Mouse (Mus musculus) intestine, embryonic 14.5 days (tissue): Measurements from ENCODE around the gene Cntn4. TPM values are rescaled to one million over a fixed set of nuclear protein-coding genes. Genes with fewer than 3 reads are reported as not detected.

Source experiments
- ATAC-seq: fragments of 200-750 bp; cut with Nextera tagmentation; replicated peaks from 2 replicates; pipeline ENCODE4 v1.8.0; 2017; ENCODE audit warnings: low read depth, moderate number of reproducible peaks, moderate TSS enrichment, moderate library complexity; ENCODE audit not compliant: low FRiP score, low TSS enrichment
- DNase-seq: peaks from one replicate; pipeline ENCODE4 v3.0.0-alpha.2; 2018; ENCODE audit warnings: low spot score
- H3K27ac ChIP-seq: fragments of 300-500 bp; sonication (generic); 2 replicates; pipeline ENCODE4 v1.5.1; 2014; ENCODE audit warnings: low read depth, mild to moderate bottlenecking, control low read depth
- H3K27me3 ChIP-seq: fragments of 300-500 bp; sonication (generic); replicated peaks from 2 replicates; pipeline ENCODE4 v1.6.1; 2014; ENCODE audit warnings: low read length, control low read depth; ENCODE audit not compliant: control insufficient read depth, insufficient read depth
- H3K36me3 ChIP-seq: fragments of 300-500 bp; sonication (generic); 2 replicates; pipeline ENCODE4 v1.6.1; 2014; ENCODE audit warnings: low read length, control low read depth; ENCODE audit not compliant: control insufficient read depth, insufficient read depth
- H3K4me1 ChIP-seq: fragments of 300-500 bp; sonication (generic); replicated peaks from 2 replicates; pipeline ENCODE4 v1.6.1; 2014; ENCODE audit warnings: low read length, control low read depth, mixed read lengths; ENCODE audit not compliant: control insufficient read depth, insufficient read depth
- H3K4me2 ChIP-seq: fragments of 300-500 bp; sonication (generic); 2 replicates; pipeline ENCODE4 v1.6.1; 2014; ENCODE audit warnings: low read length
- H3K4me3 ChIP-seq: fragments of 300-500 bp; sonication (generic); 2 replicates; pipeline ENCODE4 v1.5.1; 2014; ENCODE audit warnings: low read depth, low read length, control low read depth, mixed read lengths
- H3K9ac ChIP-seq: fragments of 300-500 bp; sonication (generic); 2 replicates; pipeline ENCODE4 v1.6.1; 2014; ENCODE audit warnings: mild to moderate bottlenecking, low read length
- H3K9me3 ChIP-seq: fragments of 300-500 bp; sonication (generic); 2 replicates; pipeline ENCODE4 v1.6.1; 2016; ENCODE audit warnings: low read length, control low read depth; ENCODE audit not compliant: control insufficient read depth
- WGBS: fragments of 180-500 bp; shearing (Covaris S2); extraction: QIAGEN DNeasy Blood & Tissue Kit; methylation state at CpG from one replicate; pipeline ENCODE4 v1.1.7; 2014; 5-methylcytosine and 5-hydroxymethylcytosine counted together
- polyA plus RNA-seq: library from polyadenylated mRNA; unstranded; fragments of >200 nt; fragmentation: Nextera tagmentation; extraction: Ambion mirVana; gene quantifications from 2 replicates; pipeline ENCODE4 v1.2.1, GENCODE M21; 2014

Gene Cntn4
- polyA plus RNA-seq, 1 experiment from 2014 or later, result 0.26 TPM

DNA sequence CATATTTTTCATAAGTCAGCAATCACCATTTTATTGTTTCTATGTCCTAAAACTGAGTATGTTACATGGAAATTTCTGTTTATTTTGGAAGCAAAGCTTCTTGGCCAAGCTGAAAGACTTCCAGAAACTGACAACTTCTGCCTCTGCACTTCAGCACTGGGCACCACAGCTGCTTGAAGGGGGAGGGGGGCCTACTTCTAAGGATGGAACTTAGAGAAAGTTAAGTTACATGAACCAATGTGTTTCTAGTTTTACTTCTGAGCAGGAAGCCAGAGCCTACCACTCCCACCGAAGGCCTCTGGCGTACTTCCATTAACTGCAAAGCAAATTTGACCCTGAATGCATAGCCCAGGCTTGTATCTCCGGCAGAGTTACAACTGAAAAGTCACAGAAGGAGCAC, 749.2 kb downstream of the Cntn4 start:
- ATAC-seq (no peak), DNase-seq (no peak)
- no peaks in the 10 kb centered on the region for H3K9me3 ChIP-seq
- no peaks in the 10 kb centered on the region for H3K36me3 ChIP-seq
- H3K4me3 ChIP-seq, result no peak overlapping the region
- H3K27me3 ChIP-seq, result no peaks in the 10 kb centered on the region
- H3K9ac ChIP-seq, result no peak overlapping the region
- WGBS, result 80% methylated on average over 3 of the region's 3 CpGs
- no peak overlapping the region for H3K4me2 ChIP-seq
- no peaks in the 10 kb centered on the region for H3K4me1 ChIP-seq
- no peak overlapping the region for H3K27ac ChIP-seq

DNA sequence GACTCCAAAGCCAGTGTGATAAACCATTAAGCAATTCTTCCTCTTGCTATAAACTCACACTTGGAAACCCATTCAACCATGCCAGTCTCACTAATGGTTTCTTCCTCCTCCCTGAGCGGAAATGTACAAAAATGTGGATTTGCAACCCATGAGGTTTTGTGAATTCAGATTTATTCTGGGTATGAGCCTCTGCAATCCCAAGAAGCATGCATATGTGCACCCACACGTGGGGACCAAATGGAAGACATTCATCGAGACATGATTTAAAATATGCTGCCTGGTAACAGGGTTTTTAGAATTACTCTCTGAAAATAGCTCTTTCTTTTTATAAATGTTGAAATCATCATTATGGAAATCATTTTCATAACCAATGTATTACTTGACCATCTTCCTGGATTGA, 754.0 kb downstream of the Cntn4 start:
- DNase-seq (no peak), ATAC-seq (no peak)
- Histone ChIP-seq H3K36me3 (no peaks in the 10 kb centered on the region), H3K4me2 (no peak overlapping the region), H3K27me3 (no peaks in the 10 kb centered on the region), H3K9ac (no peak overlapping the region), H3K4me3 (no peak overlapping the region), H3K9me3 (no peaks in the 10 kb centered on the region), H3K27ac (no peak overlapping the region), H3K4me1 (no peaks in the 10 kb centered on the region)
- WGBS, result 92% methylated on average over 3 of the region's 3 CpGs

DNA sequence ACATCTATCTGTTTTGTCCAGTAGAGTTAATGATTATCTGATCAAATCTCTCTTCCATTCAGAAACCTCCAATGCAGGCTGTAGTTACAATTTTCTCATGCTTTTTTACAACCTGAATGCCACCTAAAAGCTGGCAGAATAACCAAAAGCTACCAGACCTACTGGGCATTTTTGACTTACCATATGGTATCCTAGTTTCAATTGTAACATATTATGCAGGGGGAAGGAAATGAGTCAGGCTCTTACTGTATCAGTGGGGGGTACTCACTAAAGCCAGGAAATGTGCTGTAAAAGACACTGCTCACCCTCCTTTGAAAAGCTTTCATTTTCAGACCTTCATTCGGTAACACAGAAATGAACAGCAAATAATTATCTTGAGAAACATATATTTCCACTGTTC, 763.3 kb downstream of the Cntn4 start:
- Histone ChIP-seq H3K9ac (no peak overlapping the region), H3K27ac (no peak overlapping the region), H3K27me3 (no peaks in the 10 kb centered on the region), H3K4me3 (no peak overlapping the region), H3K4me2 (no peak overlapping the region), H3K36me3 (no peaks in the 10 kb centered on the region), H3K9me3 (no peaks in the 10 kb centered on the region), H3K4me1 (no peaks in the 10 kb centered on the region)
- WGBS, result 82% methylated on average over 1 of the region's 1 CpGs
- ATAC-seq (no peak), DNase-seq (no peak)

DNA sequence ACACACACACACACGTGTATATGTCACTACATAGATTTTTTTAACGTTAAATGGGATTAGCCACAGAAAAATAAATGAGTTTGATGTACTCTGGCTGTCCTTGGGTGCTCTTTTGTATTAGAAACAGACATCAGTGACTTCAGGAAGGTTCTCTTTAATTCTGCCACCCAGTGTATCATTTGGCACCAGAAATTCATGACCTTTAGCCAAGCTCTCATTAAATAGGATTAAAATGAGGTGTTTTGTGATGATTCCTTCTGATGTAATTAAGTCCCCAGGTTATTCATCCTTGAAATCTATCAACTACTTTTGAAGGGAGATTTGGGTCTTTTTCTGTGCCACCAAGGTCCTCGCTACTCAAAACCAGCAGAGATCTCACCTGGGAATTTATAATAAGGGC, 763.8 kb downstream of the Cntn4 start:
- ATAC-seq (no peak), DNase-seq (no peak)
- Histone ChIP-seq H3K4me3 (no peak overlapping the region), H3K9me3 (no peaks in the 10 kb centered on the region), H3K9ac (no peak overlapping the region), H3K36me3 (no peaks in the 10 kb centered on the region), H3K4me1 (no peaks in the 10 kb centered on the region), H3K4me2 (no peak overlapping the region), H3K27ac (no peak overlapping the region), H3K27me3 (no peaks in the 10 kb centered on the region)
- 67% methylated on average over 3 of the region's 3 CpGs for WGBS

DNA sequence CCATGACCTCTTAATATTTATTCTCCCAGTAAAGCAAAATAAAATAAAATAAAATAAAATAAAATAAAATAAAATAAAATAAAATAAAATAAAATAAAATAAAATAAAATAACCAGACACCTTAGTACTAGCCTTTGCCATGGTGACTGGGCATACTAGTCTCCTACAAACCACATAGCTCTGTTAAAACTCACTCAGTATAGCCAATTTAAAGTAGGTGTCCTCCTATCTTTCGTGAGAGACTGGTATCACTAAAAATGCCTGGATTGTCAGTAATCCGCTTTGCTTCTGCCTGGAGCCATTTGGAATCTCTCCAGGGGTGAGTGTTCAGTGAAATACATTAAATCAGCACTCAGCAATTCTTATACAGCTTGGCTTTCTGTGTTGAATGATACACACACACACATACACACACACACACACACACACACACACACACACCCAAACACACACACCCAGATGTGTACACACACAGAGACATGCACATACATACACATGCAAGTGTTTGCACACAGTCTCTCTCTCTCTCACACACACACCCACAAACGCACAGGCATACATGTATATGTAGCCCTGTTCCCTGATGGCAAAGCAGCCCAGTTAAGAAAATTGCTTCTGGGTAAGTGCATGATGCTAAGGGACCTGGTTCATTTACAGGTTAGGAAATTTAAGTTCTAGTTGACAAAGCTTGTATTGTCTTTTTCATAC, 776.8 kb downstream of the Cntn4 start:
- no peak for ATAC-seq
- H3K9me3 ChIP-seq, result no peaks in the 10 kb centered on the region
- no peaks in the 10 kb centered on the region for H3K4me1 ChIP-seq
- no peak overlapping the region for H3K9ac ChIP-seq
- H3K27me3 ChIP-seq, result no peaks in the 10 kb centered on the region
- 80% methylated on average over 3 of the region's 3 CpGs for WGBS
- H3K4me3 ChIP-seq, result no peak overlapping the region
- H3K27ac ChIP-seq, result no peak overlapping the region
- no peak for DNase-seq
- H3K4me2 ChIP-seq, result no peak overlapping the region
- H3K36me3 ChIP-seq, result no peaks in the 10 kb centered on the region

DNA sequence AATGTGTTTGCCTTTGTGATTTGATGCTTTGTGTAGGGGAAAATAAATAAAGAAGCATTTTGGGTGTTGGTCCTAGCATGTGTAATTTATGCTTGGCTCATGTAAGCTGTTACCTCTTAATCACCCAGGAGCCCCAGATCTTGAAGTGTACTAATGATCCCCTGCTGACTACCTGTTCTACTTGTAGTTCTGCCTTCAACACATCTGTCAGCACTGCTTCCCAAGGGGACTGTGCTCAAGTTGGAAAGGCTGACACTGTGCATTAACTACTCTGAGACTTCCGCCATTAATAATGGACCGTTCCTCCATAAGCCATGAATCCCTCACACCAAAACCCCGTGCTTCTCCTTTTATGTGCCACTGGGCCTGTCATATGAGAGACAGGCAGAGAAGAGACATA, 778.2 kb downstream of the Cntn4 start:
- Histone ChIP-seq H3K9ac (no peak overlapping the region), H3K4me3 (no peak overlapping the region), H3K4me1 (no peaks in the 10 kb centered on the region), H3K27ac (no peak overlapping the region), H3K27me3 (no peaks in the 10 kb centered on the region), H3K9me3 (no peaks in the 10 kb centered on the region), H3K36me3 (no peaks in the 10 kb centered on the region), H3K4me2 (no peak overlapping the region)
- no peak for DNase-seq
- ATAC-seq, result no peak
- 93% methylated on average over 3 of the region's 3 CpGs for WGBS

DNA sequence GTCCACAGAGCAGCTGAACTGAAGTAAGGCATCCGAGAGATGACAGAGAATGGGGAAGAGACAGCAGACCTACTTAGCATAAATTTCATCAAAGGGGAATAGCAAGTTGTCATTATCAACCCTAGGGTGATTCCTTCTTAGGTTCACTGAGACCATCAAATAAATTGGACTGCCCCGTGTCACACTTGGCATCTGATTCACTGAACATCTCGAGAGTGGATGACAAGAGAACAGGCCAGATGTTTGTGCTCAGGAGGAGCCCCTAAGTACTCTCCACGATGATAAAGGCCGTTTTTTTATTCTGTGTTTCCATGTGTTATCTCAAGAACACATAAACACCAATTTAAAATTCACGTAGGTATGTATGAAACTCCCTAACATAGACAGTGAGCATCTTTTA, 780.7 kb downstream of the Cntn4 start:
- DNase-seq, result no peak
- no peak overlapping the region for H3K27ac ChIP-seq
- 65% methylated on average over 6 of the region's 6 CpGs for WGBS

DNA sequence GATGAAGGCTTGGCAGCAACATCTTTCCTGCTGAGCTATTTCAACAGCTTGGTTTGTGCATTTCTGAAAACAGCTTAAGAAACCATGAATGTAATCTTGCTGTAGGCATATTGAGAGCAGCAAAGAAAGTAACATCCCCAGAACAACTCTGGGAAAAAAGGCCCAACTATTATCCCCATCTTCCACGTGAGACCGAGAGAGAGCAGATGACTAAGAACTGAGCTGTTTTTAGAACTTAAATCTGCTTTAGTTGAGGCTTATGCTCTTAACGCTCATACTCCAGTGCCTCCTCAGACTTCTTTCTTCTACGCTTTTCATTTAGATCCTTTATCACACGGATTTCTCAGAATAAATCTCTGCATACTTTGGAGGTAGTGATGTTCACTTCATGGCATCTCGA, 784.9 kb downstream of the Cntn4 start:
- Histone ChIP-seq H3K36me3 (no peaks in the 10 kb centered on the region), H3K4me2 (no peak overlapping the region), H3K27ac (no peak overlapping the region), H3K4me3 (no peak overlapping the region), H3K27me3 (no peaks in the 10 kb centered on the region), H3K9me3 (no peaks in the 10 kb centered on the region), H3K4me1 (no peaks in the 10 kb centered on the region), H3K9ac (no peak overlapping the region)
- DNase-seq (no peak), ATAC-seq (no peak)
- 87% methylated on average over 6 of the region's 6 CpGs for WGBS

More for the DNA sequence above, 780.7 kb downstream of the Cntn4 start:
- Histone ChIP-seq H3K36me3 (no peaks in the 10 kb centered on the region), H3K4me3 (no peak overlapping the region), H3K27me3 (no peaks in the 10 kb centered on the region), H3K4me1 (no peaks in the 10 kb centered on the region), H3K9me3 (no peaks in the 10 kb centered on the region), H3K4me2 (no peak overlapping the region), H3K9ac (no peak overlapping the region)
- no peak for ATAC-seq

DNA sequence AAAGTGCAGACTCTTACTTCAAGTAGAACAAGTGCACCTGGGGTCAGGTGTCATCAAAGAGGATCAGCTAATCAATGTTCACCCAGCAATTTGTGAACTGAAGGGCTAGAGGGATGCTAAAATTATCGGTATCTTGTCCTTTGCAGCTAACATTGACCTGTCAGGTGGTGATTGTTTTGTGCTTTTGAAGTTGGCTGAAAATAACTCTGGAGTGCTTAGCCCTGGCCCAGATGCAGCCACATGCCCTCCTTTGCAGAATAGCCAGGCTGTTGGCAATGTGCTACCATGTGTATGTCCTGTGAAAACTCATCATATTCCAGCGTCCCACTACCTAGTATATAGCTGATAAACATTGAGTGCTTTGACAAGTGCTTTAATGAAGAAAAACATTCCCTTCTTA, 786.4 kb downstream of the Cntn4 start:
- no peak overlapping the region for H3K27ac ChIP-seq
- DNase-seq (no peak), ATAC-seq (no peak)
- H3K9me3 ChIP-seq, result no peaks in the 10 kb centered on the region
- H3K27me3 ChIP-seq, result no peaks in the 10 kb centered on the region
- 72% methylated on average over 2 of the region's 2 CpGs for WGBS
- no peak overlapping the region for H3K4me3 ChIP-seq
- H3K4me2 ChIP-seq, result no peak overlapping the region
- no peaks in the 10 kb centered on the region for H3K36me3 ChIP-seq
- H3K9ac ChIP-seq, result no peak overlapping the region
- H3K4me1 ChIP-seq, result no peaks in the 10 kb centered on the region
